Mouse (Mus musculus) limb, embryonic 11.5 days (tissue): Measurements from ENCODE around the gene Nufip1. TPM values are rescaled to one million over a fixed set of nuclear protein-coding genes. Genes with fewer than 3 reads are reported as not detected.

Source experiments
- ATAC-seq: fragments of 200-750 bp; cut with Nextera tagmentation; 2 replicates; pipeline ENCODE4 v1.8.0; 2017; ENCODE audit warnings: low read depth; ENCODE audit not compliant: insufficient number of reproducible peaks, low FRiP score, low TSS enrichment
- DNase-seq: peaks from one replicate; pipeline ENCODE4 v3.0.0-alpha.2; 2015; ENCODE audit warnings: low spot score
- H3K27ac ChIP-seq: fragments of 300-500 bp; sonication (generic); replicated peaks from 2 replicates; pipeline ENCODE4 v1.5.1; 2014; ENCODE audit warnings: low read depth, mild to moderate bottlenecking, low read length
- H3K27me3 ChIP-seq: fragments of 300-500 bp; sonication (generic); 2 replicates; pipeline ENCODE4 v1.6.1; 2014; ENCODE audit warnings: mild to moderate bottlenecking, low read length, mixed read lengths; ENCODE audit not compliant: control insufficient read depth, insufficient read depth
- H3K36me3 ChIP-seq: fragments of 300-500 bp; sonication (generic); 2 replicates; pipeline ENCODE4 v1.6.1; 2014; ENCODE audit warnings: mild to moderate bottlenecking, low read length, moderate library complexity, mixed read lengths; ENCODE audit not compliant: control insufficient read depth, insufficient read depth
- H3K4me1 ChIP-seq: fragments of 300-500 bp; sonication (generic); 2 replicates; pipeline ENCODE4 v1.6.1; 2014; ENCODE audit warnings: low read length, mixed read lengths; ENCODE audit not compliant: control insufficient read depth, insufficient read depth
- H3K4me2 ChIP-seq: fragments of 300-500 bp; sonication (generic); 2 replicates; pipeline ENCODE4 v1.6.1; 2014; ENCODE audit warnings: low read depth, mild to moderate bottlenecking, moderate library complexity; ENCODE audit not compliant: severe bottlenecking
- H3K4me3 ChIP-seq: fragments of 300-500 bp; sonication (generic); 2 replicates; pipeline ENCODE4 v1.5.1; 2014; ENCODE audit warnings: low read depth, low read length
- H3K9ac ChIP-seq: fragments of 300-500 bp; sonication (generic); 2 replicates; pipeline ENCODE4 v1.6.1; 2014; ENCODE audit warnings: mild to moderate bottlenecking, low read length
- H3K9me3 ChIP-seq: fragments of 300-500 bp; sonication (generic); 2 replicates; pipeline ENCODE4 v1.6.1; 2016; ENCODE audit warnings: low read length; ENCODE audit not compliant: control insufficient read depth
- WGBS: fragments of 180-500 bp; shearing (Covaris S2); extraction: QIAGEN DNeasy Blood & Tissue Kit; methylation state at CpG from one replicate; pipeline ENCODE4 v1.1.7; 2014; 5-methylcytosine and 5-hydroxymethylcytosine counted together
- polyA plus RNA-seq: library from polyadenylated mRNA; unstranded; fragments of >200 nt; fragmentation: Nextera tagmentation; extraction: Ambion mirVana; gene quantifications from 2 replicates; pipeline ENCODE4 v1.2.1, GENCODE M21; 2014

Gene Nufip1
- polyA plus RNA-seq, 1 experiment from 2014 or later: 20.1 TPM

DNA sequence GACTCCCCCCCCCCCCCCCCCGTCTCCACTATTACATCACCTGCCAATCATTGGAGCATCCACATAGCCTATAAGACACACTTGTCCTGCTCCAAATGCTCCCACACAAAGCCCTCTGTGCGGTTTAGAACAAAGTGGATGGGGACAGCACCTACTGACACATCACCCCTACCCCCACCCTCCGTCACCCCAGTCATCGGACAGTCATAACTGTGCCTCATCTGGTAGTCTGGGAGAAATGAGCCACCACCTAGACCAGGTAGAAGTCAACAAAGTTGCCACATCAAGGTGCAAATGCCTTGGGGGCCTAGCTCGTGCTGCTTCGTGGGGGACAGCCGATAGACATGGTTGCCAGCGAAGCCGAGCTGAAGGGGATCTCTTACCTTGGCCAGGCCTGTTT lies 66.5 kb downstream of the Nufip1 start:
- Histone ChIP-seq H3K4me2 (no peak overlapping the region), H3K9ac (no peak overlapping the region), H3K4me1 (0 out of 2 replicates have a peak, but pooled peaks cover 2% of the 10 kb centered on the region), H3K9me3 (no peaks in the 10 kb centered on the region), H3K4me3 (no peak overlapping the region), H3K27me3 (no peaks in the 10 kb centered on the region), H3K27ac (no peak overlapping the region), H3K36me3 (no peaks in the 10 kb centered on the region)
- WGBS: 95% methylated on average over 9 of the region's 9 CpGs
- ATAC-seq (no peak), DNase-seq (no peak)

DNA sequence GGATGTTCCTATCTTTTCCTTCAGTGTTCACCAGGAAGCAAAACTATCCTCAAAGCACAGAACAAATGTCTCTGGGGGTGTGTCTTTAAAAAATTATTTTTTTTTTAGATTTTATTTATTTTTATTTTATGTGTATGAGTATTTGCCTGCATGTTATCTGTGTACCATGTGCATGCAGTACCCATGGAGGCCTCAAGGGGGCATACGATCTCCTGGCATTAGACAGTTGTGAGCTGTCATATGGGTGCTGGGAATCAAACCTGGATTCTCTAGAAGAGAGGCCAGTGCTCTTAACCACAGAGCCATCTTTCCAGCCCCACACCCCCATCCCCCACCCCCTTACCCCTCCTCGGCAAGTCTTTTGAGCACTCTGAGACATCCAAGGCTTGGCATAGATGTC lies 67.8 kb downstream of the Nufip1 start:
- Histone ChIP-seq H3K4me2 (no peak overlapping the region), H3K27ac (no peak overlapping the region), H3K27me3 (no peaks in the 10 kb centered on the region), H3K36me3 (no peaks in the 10 kb centered on the region), H3K9me3 (no peaks in the 10 kb centered on the region), H3K4me1 (0 out of 2 replicates have a peak, but pooled peaks cover 2% of the 10 kb centered on the region), H3K4me3 (no peak overlapping the region), H3K9ac (no peak overlapping the region)
- 95% methylated on average over 2 of the region's 2 CpGs for WGBS
- DNase-seq (no peak), ATAC-seq (no peak)

DNA sequence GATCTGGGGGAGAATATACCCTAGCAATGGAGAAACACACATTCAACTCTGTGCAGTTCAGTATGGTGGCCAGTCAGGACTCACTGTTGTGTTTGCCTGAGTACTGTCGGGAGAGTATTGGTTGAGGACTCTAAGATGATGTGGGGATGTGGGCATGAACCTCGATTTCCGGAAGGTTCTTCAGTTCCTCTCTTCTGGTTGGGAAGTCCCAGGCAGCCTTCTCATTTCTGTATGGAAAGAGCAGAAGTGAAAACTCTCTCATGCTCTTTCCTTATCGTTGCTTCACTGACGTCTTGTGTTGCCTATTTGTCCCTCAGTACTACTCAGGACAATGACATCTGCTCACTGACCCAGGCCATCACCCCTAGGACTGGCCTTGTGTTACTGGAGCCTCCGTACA lies 68.7 kb downstream of the Nufip1 start:
- no peaks in the 10 kb centered on the region for H3K9me3 ChIP-seq
- no peak overlapping the region for H3K4me3 ChIP-seq
- no peaks in the 10 kb centered on the region for H3K27me3 ChIP-seq
- ATAC-seq: no peak
- H3K9ac ChIP-seq: no peak overlapping the region
- 0 out of 2 replicates have a peak, but pooled peaks cover 2% of the 10 kb centered on the region for H3K4me1 ChIP-seq
- H3K36me3 ChIP-seq: no peaks in the 10 kb centered on the region
- WGBS: 93% methylated on average over 6 of the region's 6 CpGs
- no peak overlapping the region for H3K27ac ChIP-seq
- no peak for DNase-seq
- no peak overlapping the region for H3K4me2 ChIP-seq

DNA sequence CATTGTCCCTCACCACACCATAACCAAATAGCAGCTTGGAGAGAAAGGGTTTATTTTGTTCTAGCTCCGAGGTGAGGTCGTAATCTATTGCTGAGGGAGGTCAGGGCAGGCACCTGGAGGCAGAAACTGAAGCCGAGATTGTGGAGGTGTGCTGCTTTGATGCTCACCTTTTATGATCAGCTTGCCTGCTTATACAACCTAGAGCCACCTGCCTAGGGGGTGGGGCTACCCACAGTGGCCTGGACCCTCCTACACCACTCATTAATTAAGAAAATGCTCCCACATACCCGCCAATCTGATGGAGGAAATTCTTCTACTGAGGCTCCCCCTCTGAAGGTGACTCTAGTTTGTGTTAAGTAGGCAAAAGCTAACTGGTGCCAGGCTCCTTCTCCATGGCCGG lies 74.7 kb downstream of the Nufip1 start:
- Histone ChIP-seq H3K4me2 (no peak overlapping the region), H3K9me3 (no peaks in the 10 kb centered on the region), H3K27ac (no peak overlapping the region), H3K27me3 (no peaks in the 10 kb centered on the region), H3K36me3 (no peaks in the 10 kb centered on the region), H3K4me1 (no peaks in the 10 kb centered on the region), H3K4me3 (no peak overlapping the region), H3K9ac (no peak overlapping the region)
- no peak for DNase-seq
- no peak for ATAC-seq
- WGBS: 65% methylated on average over 5 of the region's 5 CpGs

DNA sequence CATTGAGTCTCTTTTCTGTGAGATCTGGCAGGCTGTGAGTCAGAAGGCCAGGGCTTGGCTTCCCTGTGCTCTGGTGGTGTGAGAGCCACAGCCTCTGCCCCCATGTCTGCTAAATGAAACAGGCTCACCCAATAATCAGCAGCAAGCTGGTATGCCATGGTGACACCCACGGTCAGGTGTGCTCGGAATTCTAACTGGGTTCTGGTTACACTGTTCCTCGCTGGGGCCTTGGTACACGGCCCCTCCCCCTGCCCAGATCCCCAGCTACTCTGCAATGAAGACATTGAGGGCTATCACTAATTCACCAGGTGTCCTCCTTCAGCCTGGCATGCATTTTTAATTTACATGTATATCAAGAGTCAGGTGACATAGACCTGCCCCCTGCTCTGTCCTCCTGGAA lies 75.6 kb downstream of the Nufip1 start:
- no peaks in the 10 kb centered on the region for H3K36me3 ChIP-seq
- no peaks in the 10 kb centered on the region for H3K4me1 ChIP-seq
- no peak overlapping the region for H3K27ac ChIP-seq
- H3K27me3 ChIP-seq: no peaks in the 10 kb centered on the region
- WGBS: 78% methylated on average over 4 of the region's 4 CpGs
- H3K9me3 ChIP-seq: no peaks in the 10 kb centered on the region
- H3K9ac ChIP-seq: no peak overlapping the region
- DNase-seq: no peak
- H3K4me2 ChIP-seq: no peak overlapping the region
- no peak overlapping the region for H3K4me3 ChIP-seq
- no peak for ATAC-seq

Other genes with a start within 250 kb of the Nufip1 start
- 0.44 and 0.53 TPM in 2 replicates for gene Kctd4, start 155.9 kb upstream of the Nufip1 start, polyA plus RNA-seq
- 58.4 and 60.9 TPM in 2 replicates for gene Gtf2f2, start 100.0 kb upstream of the Nufip1 start, polyA plus RNA-seq
- gene Gpalpp1, start 131 bp upstream of the Nufip1 start, polyA plus RNA-seq: 15.0 and 19.4 TPM in 2 replicates